Mouse (Mus musculus) cerebellum, adult 18-20 months (tissue): Measurements from ENCODE around the gene Clcnkb.

Experiments used
- DNase-seq, 2 experiments: peaks; one replicate each; pipeline ENCODE4 v3.0.0; 2021

Gene Clcnkb

DNA sequence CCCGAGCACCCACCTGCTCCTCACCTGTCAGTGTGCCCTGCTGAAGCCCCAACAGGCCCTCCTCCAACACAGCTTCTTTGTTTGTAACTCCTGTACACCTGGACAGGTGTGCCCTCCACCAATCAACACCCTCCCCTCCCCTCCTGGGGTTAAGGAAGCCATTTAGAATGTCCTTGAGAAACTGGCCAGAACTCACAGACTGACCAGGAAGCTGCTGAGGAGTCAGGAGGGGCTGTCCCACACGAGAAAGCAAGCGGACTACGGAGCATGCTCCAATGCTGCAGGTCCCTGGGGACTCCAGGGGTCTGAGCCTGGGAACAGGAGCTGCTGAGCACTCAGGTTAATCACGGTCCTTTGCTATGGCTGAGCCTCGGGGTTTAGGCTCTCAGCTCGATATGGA lies at the start of gene Clcnkb:
TSS of gene Clcnkb (minus strand) at position 91 of the 400 bp plus-strand sequence.
- no peak for DNase-seq

DNA sequence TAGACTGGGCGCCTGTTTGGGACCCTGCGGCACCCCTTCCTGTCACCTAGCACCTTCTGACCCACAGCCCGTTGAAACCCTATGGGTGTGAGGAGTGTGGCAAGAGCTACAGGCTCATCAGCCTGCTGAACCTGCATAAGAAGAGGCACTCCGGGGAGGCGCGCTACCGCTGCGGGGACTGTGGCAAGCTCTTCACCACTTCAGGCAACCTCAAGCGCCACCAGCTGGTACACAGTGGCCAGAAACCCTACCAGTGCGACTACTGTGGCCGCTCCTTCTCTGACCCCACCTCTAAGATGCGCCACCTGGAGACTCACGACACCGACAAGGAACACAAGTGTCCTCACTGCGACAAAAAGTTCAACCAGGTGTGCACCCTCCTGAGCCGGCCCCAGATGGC lies 48.9 kb upstream of the Clcnkb start:
- DNase-seq: no peak

GRCm38 (mm10) chr4:141463472-141463871 lies 47.7 kb upstream of the Clcnkb start:
- DNase-seq: no peak

DNA sequence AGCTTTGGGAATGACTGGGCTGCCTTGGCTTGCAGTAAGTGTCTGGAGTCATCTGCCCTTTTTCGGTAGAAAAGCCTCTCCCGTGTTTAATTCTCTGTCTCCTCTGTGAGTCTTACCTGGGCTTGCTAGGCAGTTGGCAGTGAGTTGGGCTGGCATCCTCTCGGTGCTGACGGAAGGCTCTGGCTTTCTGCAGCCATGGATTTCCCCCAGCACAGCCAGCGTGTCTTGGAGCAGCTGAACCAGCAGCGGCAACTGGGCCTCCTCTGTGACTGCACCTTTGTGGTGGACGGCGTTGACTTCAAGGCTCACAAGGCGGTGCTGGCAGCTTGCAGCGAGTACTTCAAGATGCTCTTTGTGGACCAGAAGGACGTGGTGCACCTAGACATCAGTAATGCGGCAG lies 45.8 kb upstream of the Clcnkb start:
- no peak for DNase-seq

- no peak for DNase-seq
These were observed 45.3 kb upstream of the Clcnkb start for GRCm38 (mm10) chr4:141461088-141461487.

GRCm38 (mm10) chr4:141460481-141460880 lies 44.7 kb upstream of the Clcnkb start:
- DNase-seq: no peak

DNA sequence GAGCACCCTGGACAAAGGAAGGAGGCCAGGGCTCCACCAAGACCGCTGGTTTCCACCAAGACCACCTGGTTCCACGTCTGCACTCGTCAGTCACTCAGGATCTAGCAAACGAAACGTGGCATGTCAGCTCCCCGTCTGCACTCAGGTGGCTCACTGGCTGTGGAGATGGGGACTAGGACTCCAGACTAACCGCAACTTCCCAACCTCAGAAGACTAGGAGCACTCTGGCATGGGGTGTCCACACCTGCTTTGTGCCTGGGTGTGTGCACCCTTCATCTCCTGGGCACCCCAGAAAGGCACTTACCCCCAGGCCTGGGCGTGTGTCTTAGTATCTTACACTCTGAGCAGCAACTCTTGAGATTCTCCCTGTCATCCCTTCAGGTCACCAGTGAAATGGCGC lies 44.0 kb upstream of the Clcnkb start:
- no peak for DNase-seq

GRCm38 (mm10) chr4:141458888-141459287 lies 43.1 kb upstream of the Clcnkb start:
- no peak for DNase-seq

DNA sequence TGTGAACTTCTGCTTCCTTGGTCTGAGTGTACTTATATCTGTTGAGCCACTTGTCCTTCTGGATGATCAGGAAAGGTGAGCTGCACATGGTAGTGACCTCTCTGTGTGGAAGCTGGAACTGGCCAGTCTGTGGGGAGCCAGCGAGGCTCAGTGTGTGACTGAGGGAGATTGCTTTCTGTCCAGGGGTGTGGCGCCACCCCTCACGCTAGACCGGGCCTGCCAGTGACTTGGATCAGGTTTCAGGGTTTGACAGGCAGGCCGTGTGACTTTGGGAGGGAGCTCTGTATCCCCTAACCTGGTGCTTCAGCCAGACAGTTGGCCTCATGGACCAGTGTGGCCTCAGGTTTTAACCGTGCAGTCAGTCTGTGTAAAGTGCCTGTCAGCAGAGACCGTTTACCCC lies 42.4 kb upstream of the Clcnkb start:
- no peak for DNase-seq

- no peak for DNase-seq
These were observed 40.6 kb upstream of the Clcnkb start for GRCm38 (mm10) chr4:141456193-141456938.

DNA sequence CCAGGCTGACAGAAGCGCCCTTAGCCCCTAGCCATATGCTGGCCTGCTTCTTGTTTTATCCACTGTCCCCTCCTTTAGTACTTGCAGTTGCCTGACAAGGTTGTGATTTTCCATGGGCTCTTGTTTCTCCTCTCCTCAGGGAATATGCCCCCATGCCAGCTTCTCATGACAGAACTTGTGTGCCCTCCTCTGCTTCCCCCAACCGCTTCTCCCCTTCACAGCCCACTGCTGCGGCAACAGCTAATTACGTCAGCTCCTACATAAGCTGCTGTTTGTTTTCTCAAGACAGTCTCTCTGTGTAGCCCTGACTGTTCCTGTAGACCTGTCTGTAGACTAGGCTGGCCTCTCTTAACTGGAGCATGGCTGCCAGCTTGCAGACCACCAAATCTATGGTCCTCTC lies 39.7 kb upstream of the Clcnkb start:
- DNase-seq: no peak

- DNase-seq: no peak
These were observed 39.0 kb upstream of the Clcnkb start for GRCm38 (mm10) chr4:141454581-141455350.

GRCm38 (mm10) chr4:141451916-141452450 lies 36.2 kb upstream of the Clcnkb start:
- no peak for DNase-seq

DNA sequence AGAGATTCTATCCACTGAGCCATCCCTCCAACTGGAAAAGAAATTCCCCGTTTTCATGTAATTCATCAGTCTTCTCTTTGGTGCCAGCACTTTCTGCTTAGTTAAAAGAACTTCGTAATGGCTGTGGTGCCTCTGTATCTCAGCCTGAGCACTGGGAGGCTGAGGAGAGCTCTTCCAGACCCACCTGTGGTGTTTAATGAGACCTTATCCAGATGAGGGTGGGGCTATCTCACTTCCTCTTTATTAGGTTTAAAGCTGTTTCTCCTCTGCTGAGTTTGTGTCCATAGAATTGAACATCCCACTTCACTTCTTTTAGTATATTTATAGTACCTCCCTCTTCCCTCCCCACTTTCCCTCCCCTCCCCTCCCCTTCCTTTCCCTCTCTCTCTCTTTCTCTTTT lies 35.4 kb upstream of the Clcnkb start:
- no peak for DNase-seq

GRCm38 (mm10) chr4:141446211-141446610 lies 30.4 kb upstream of the Clcnkb start:
- no peak for DNase-seq

DNA sequence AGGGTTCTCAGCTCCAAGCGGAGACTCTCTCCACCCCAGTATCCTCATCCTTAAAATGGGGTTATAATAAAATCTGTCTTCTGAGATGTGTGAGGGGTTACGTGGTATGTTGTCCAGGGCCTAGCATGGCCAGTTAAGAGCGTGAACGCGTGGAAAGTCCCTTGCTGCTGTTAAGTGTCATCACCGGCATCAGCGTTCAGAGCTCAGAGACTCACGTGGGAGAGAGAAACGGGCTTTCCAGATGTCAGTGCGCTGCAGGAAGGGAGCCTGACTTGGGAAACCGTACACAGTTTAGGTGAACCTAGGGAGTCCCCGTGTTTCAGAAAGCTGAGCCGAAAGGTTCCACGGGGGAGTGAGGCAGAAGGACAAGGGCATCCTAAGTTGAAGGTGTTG lies 29.5 kb upstream of the Clcnkb start:
- no peak for DNase-seq

DNA sequence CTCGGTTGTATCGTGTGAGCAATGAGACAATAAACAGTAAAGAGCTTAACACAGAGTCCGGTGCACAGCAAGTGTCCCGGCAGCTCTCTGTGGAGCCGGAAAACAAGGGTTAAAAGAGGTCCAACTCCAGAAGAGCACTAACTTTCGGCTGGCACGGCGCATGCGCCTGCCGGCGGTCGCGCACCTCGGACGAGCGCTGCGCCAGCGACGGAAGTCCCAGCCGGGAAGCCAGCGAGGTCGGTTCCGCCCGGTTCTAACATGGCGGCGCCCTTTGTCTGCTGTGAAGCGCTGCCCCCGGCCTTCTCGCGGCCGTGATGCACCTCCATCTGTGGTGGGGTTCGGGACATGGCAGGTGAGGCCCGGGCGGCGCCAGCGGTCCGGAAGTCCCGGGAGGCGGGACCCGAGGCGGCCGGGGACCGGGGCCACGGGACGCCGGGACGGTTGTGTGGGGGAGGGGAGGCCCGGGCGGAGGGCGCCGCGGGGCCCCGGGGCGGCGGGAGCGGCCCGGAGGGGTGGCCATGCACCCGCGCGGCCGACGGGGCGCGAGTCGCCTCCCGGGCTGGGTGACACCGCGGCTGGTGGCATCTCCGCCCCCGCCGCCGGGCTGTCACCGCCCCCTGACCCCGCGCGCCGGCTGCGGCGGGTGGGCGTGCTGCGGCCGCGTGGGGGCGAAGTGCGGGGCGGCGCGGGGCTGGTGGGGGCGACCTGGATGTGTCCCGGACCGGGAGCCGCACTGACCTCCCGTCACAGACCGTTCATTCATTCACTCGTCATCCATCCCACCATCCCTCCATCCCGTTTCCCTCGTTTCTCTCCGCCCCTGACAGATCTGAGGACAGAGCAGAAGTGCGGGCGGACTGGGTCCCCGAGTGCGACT lies 28.9 kb upstream of the Clcnkb start, which contains the start of gene Zbtb17:
TSS of gene Zbtb17 (plus strand) at position 204 of the 877 bp plus-strand sequence.
- DNase-seq: peak; percentile 84 to 92

DNA sequence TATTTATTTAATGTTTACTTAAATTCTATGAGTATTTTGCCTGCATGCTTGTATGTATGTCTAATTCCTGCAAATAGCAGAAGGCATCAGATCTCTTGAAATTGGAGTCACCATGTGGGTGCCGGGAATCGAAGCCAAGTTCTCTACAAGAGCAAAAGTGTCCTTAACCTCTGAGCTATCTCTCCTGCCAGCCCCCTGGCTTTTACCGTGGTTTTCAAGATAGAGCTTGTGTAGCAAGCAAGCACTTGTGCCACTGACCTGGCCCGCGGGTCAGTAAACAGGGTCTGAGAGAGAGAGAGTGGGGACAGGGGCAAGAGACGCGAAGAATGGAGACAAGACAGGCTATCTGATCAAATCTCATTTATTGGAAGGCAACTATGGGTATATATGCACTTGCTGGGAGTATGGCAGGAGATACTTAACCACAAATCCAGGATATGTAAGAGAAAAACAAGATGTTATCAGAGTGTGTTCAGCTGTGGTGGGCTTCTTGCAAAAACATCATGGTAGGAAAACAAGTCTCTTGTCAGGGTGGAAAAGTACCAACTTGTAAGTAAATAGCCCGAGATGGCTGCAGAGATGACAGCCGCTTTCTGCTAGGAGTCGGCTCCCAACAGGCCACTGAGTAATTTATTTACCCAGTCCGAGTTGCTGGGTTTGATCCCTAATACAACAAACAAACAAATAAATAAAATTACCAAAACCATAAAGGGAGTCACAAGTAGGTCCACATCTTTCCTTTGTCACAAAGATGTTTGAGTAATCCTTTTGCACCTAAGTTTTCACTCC lies 28.0 kb upstream of the Clcnkb start:
- DNase-seq: no peak

DNA sequence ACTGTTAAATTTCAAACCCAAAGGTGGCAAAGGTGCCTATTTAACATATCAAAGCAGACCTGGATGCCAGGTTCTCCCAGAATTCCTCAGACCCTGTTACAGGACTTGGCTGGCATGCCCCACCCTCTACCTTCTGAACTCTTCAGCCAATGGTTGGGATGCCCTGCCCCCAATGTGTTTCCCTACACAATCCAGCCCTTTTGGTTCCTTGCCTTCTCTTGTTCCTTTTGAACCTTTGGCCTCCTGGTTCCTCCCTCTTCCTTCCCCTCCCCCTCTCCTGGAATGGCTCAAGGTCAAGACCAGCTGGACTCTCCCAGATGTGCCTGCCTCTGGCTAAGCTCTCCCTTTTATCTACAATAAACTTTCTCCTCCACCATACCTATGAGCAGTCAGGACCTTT lies 25.1 kb upstream of the Clcnkb start:
- no peak for DNase-seq

DNA sequence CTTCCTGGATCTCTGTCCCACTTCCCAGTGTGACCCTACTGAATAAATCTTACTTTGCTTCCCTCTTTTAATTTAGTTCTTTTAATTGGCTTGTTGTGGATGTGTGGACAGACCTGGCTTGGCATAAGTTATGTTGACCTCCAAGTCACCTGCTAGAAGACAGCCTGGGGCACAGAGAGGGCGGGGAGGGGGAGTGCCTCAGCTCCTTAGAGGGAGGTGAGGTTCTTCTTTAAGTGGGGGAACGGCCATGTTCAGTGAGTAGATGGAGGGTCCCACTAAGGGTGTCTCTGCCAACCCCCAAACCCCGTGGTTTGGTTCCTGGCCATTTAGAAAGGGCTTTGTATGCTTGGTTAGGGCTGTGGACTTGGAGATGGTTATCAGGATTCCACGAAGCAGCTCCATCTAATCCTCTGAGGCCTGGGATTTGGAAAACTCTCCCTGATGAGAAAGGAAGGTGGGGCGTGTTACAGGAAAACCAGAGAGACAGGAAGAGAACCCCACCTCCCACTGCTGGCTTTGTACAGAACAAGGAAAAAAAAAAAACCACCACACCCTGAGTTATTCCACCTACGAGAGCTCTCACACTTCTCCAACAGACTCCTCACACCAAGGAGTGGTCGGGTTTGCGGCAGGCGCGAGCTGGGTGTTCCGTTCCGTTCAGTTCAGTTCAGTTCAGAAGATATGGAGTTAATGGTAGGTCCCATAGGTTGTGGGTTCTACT lies 23.4 kb upstream of the Clcnkb start:
- DNase-seq: no peak

DNA sequence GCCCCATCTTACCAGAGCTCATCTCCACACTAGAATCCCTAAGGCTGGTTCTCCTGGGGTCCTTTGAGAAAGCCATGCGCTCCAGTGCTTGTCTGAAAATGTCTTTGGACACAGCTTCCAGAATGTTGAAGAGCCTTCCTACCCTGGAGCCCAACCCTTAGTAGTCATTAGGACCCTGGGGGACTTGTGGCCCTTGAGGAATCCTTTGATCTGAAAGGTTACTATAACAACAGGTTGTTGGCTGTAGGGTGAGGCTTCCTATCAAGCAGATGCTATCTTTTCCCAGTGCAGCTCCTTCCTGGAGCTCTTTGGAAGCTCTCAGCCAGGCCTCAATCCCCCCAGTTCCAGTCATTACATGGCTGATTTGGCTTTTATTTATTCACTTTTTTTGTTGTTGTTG lies 20.2 kb upstream of the Clcnkb start, which contains the start of gene Srarp:
TSS of gene Srarp (minus strand) at position 132 of the 400 bp plus-strand sequence.
- DNase-seq: no peak
